Mouse (Mus musculus) induced T-regulatory cell, adult 2 months (primary cell): Measurements from ENCODE around the gene Bcar1.
A peak's percentile ranks its signal among the peaks of the same experiment; 100 is the strongest.

ENCODE experiments used
- DNase-seq: peaks from one replicate; pipeline ENCODE4 v3.0.0-alpha.2; 2012; ENCODE audit warnings: low read depth

The Bcar1 gene

GRCm38 (mm10) chr8:111769296-111769695 is 25.7 kb upstream of the Bcar1 start:
- peak; percentile 29 for DNase-seq

GRCm38 (mm10) chr8:111768651-111769050 is 25.0 kb upstream of the Bcar1 start:
- DNase-seq, result no peak

GRCm38 (mm10) chr8:111765616-111766015 is 22.0 kb upstream of the Bcar1 start:
- no peak for DNase-seq

GRCm38 (mm10) chr8:111765096-111765495 is 21.5 kb upstream of the Bcar1 start:
- DNase-seq, result no peak

GRCm38 (mm10) chr8:111760708-111761107 is 17.1 kb upstream of the Bcar1 start:
- no peak for DNase-seq

- no peak for DNase-seq
Measured at GRCm38 (mm10) chr8:111758817-111759216, 15.2 kb upstream of the Bcar1 start.

GRCm38 (mm10) chr8:111757599-111757998 is 14.0 kb upstream of the Bcar1 start:
- no peak for DNase-seq

GRCm38 (mm10) chr8:111754736-111755135 is 11.1 kb upstream of the Bcar1 start:
- DNase-seq, result no peak

GRCm38 (mm10) chr8:111754088-111754487 is 10.5 kb upstream of the Bcar1 start:
- no peak for DNase-seq

GRCm38 (mm10) chr8:111748766-111749165 is 5.2 kb upstream of the Bcar1 start:
- DNase-seq, result no peak

- DNase-seq, result no peak
Measured at GRCm38 (mm10) chr8:111747866-111748649, 4.4 kb upstream of the Bcar1 start.

- no peak for DNase-seq
Measured at GRCm38 (mm10) chr8:111746582-111747465, 3.2 kb upstream of the Bcar1 start.

GRCm38 (mm10) chr8:111745591-111746418 is 2.2 kb upstream of the Bcar1 start:
- peak; percentile 61 for DNase-seq

- no peak for DNase-seq
Measured at GRCm38 (mm10) chr8:111745086-111745485, 1.5 kb upstream of the Bcar1 start.

- DNase-seq, result no peak
Measured at GRCm38 (mm10) chr8:111743101-111743791, 363 bp downstream of the Bcar1 start.

GRCm38 (mm10) chr8:111742261-111743037 is 1.2 kb downstream of the Bcar1 start:
- DNase-seq, result no peak

GRCm38 (mm10) chr8:111741556-111741955 is 2.1 kb downstream of the Bcar1 start:
- no peak for DNase-seq

- no peak for DNase-seq
Measured at GRCm38 (mm10) chr8:111740994-111741393, 2.6 kb downstream of the Bcar1 start.

- DNase-seq, result no peak
Measured at GRCm38 (mm10) chr8:111740301-111740711, 3.3 kb downstream of the Bcar1 start.

GRCm38 (mm10) chr8:111739604-111740003 is 4.0 kb downstream of the Bcar1 start:
- peak; percentile 48 for DNase-seq

- no peak for DNase-seq
Measured at GRCm38 (mm10) chr8:111738867-111739266, 4.7 kb downstream of the Bcar1 start.
